Mouse (Mus musculus): ENCODE results near the gene S100pbp. TPM values are rescaled to one million over a fixed set of nuclear protein-coding genes. Genes with fewer than 3 reads are reported as not detected.
A peak's percentile ranks its signal among the peaks of the same experiment; 100 is the strongest.

The S100pbp gene
- polyA plus RNA-seq, 1 experiment from 2014 or later: 7.3 TPM

DNA sequence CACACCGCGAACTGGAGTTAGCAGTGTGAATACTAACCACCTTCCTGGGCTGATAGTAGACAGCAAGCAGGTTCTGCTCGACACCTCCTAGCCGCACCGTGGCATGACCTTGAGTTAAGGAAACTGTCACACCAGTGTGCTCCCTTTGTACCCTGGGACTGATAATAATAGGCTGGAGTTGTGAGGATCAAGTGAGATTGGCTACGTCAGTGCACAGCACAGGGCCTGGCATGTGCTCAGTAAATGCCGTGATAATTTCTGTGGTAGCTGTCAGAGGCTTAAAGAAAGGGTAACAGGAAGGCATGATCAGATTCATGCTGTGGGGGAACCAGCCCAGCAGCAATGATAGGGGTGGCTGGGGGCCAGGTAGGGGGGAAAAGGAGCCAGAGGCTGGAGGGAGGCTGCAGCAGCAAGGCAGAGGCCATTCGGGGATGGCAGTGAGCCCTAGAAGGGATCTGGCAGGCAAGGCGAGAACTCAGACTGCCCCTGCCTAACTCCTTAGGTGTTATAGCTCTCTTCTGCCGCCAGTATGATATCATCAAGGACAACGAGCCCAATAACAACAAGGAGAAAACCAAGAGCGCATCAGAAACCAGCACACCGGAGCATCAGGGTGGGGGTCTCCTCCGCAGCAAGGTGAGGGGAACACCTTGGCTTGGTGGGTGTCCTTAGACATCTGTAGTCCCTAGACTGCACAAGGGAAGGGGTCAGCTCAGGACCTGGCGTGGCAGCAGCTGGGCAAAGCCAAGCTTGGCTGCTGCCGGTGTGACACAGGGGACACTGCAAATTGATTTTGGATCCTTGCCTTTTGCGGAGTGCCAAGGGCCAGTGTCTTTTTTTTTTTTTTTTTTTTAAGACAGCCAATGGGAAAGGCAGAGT lies 47.7 kb downstream of the S100pbp start:
- TF ChIP-seq EP300 (IDR thresholded peaks at IDR 0.05) (no peak), CTCF (IDR thresholded peaks at IDR 0.05) (no peak)
- Histone ChIP-seq H3K4me2 (replicated peaks; ENCODE audit: low read depth, low read length) (no peak overlapping the region), H3K36me3 (ENCODE audit: insufficient read depth, low read length) (no peaks in the 10 kb centered on the region), H3K4me1 (ENCODE audit: insufficient read depth, low read depth, low read length) (0 out of 2 replicates have a peak, but pooled peaks cover 6% of the 10 kb centered on the region), H3K9ac (replicated peaks; ENCODE audit: low read depth) (no peak overlapping the region), H3K9me3 (ENCODE audit: low read length) (no peaks in the 10 kb centered on the region), H3K27ac (ENCODE audit: low read length) (no peak overlapping the region), H3K4me3 (ENCODE audit: low read depth, low read length) (no peak overlapping the region), H3K27me3 (replicated peaks; ENCODE audit: insufficient read depth, low read length) (peaks cover 9% of the 10 kb centered on the region; the same call in 1 of the 2 replicates)
- DNase-seq (ENCODE audit: low spot score): no peak
- 73% methylated on average over 17 of the region's 17 CpGs for WGBS
- no peak; the same call in 1 of the 2 replicates for ATAC-seq

DNA sequence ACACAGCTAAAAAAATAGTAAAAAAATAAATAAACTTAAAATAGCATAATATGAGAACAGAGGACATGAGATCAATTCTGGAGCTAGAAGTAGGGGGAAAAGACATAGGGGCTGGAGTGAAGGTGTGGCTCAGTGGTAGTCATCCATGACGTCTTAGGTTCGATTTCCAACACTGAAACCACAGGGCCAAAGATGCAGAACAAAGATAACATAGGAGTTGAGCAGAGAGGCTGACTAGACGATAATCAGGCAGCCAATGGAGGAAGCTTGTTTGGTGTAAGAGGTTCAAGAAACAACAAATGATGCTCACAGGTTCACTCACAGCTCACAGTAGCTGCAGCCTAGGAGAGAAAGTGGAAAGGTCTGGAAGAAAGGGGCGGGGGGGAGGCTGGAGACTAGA lies 48.7 kb downstream of the S100pbp start:
- TF ChIP-seq CTCF (IDR thresholded peaks at IDR 0.05): no peak
- no peak for TF ChIP-seq EP300 (IDR thresholded peaks at IDR 0.05)
- H3K27me3 ChIP-seq (replicated peaks; ENCODE audit: insufficient read depth, low read length): peaks cover 9% of the 10 kb centered on the region; the same call in 1 of the 2 replicates
- 0 out of 2 replicates have a peak, but pooled peaks cover 9% of the 10 kb centered on the region for H3K4me1 ChIP-seq (ENCODE audit: insufficient read depth, low read depth, low read length)
- ATAC-seq (no peak), DNase-seq (ENCODE audit: low spot score) (no peak)
- no peak overlapping the region for H3K9ac ChIP-seq (replicated peaks; ENCODE audit: low read depth)
- H3K9me3 ChIP-seq (ENCODE audit: low read length): no peaks in the 10 kb centered on the region
- 68% methylated on average over 4 of the region's 4 CpGs for WGBS
- H3K27ac ChIP-seq (ENCODE audit: low read length): no peak overlapping the region
- no peak overlapping the region for H3K4me3 ChIP-seq (ENCODE audit: low read depth, low read length)
- H3K4me2 ChIP-seq (replicated peaks; ENCODE audit: low read depth, low read length): no peak overlapping the region
- H3K36me3 ChIP-seq (ENCODE audit: insufficient read depth, low read length): no peaks in the 10 kb centered on the region

DNA sequence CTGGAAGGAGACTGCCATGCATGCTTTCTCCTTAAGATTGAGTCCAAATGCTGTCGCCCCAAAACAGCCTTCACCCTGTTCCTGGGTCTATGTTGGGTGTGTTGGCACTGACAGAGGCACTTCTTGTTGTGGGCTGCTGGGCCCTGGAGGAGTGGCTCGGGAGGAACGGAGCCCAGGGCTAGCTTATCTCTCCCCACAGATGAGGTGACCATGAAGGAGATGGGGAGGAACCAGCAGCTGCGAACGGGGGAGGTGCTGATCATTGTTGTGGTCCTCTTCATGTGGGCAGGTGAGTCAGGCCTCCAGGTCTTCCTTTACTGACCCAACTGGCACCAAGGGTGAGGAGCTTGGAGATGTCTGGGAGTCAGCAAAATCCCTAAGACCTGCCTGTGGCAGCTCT lies 49.9 kb downstream of the S100pbp start:
- Histone ChIP-seq H3K9me3 (ENCODE audit: low read length) (no peaks in the 10 kb centered on the region), H3K27me3 (replicated peaks; ENCODE audit: insufficient read depth, low read length) (peaks cover 15% of the 10 kb centered on the region; the same call in 1 of the 2 replicates), H3K4me3 (ENCODE audit: low read depth, low read length) (no peak overlapping the region), H3K9ac (replicated peaks; ENCODE audit: low read depth) (no peak overlapping the region), H3K27ac (ENCODE audit: low read length) (no peak overlapping the region), H3K4me1 (ENCODE audit: insufficient read depth, low read depth, low read length) (0 out of 2 replicates have a peak, but pooled peaks cover 9% of the 10 kb centered on the region), H3K4me2 (replicated peaks; ENCODE audit: low read depth, low read length) (no peak overlapping the region), H3K36me3 (ENCODE audit: insufficient read depth, low read length) (no peaks in the 10 kb centered on the region)
- no peak for ATAC-seq
- no peak for DNase-seq (ENCODE audit: low spot score)
- WGBS: 81% methylated on average over 5 of the region's 5 CpGs
- TF ChIP-seq CTCF (IDR thresholded peaks at IDR 0.05) (no peak), EP300 (IDR thresholded peaks at IDR 0.05) (no peak)

DNA sequence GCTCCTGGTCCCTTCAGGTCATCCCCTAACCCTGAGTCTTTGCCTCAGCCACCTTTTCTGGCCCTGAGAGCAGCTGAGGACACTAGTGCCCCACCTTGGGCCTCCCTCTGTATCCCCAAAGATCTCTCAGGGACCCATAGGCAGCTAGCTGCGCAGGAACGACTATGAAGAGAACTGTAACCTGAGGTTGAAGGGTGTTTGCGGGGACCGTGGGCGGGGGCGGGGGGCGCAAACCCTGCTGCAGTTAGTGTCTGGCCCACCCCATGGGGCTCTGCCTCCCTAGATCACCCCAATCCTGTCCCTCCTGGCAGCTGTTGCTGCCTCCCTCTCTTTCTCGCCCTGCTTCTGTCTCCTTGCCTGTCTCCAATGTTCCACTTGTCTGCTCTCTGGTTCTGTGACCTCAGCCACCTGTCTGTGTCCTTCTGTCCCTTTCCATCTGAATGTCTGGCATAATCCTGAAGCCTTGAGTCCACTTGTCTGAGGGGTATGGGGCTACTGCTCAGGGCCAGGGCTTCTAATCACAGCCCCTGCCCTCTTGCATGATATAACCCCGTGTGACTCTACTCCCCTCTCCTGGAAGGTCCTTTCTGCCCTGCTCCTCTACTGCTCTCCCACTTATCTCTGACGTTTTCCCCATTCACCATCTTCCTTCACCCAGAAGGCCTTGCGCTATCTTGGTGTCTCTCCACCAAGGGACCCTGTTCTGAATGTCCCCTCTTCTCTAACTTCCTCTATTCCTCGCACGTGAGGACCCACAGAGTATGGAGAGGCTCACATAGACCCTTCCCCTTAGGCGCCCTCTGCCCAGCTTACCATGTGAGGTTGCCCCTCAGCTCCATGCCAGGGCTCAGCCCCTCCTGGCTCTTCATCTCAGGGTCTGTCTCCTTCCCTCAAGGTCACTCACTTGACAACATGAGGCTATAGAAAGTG lies 51.9 kb downstream of the S100pbp start:
- Histone ChIP-seq H3K4me3 (ENCODE audit: low read depth, low read length) (peak overlapping the region; percentile 49), H3K4me1 (ENCODE audit: insufficient read depth, low read depth, low read length) (0 out of 2 replicates have a peak, but pooled peaks cover 9% of the 10 kb centered on the region), H3K27ac (ENCODE audit: low read length) (no peak overlapping the region), H3K9ac (replicated peaks; ENCODE audit: low read depth) (no peak overlapping the region), H3K27me3 (replicated peaks; ENCODE audit: insufficient read depth, low read length) (peaks cover 15% of the 10 kb centered on the region; the same call in 1 of the 2 replicates), H3K36me3 (ENCODE audit: insufficient read depth, low read length) (no peaks in the 10 kb centered on the region), H3K4me2 (replicated peaks; ENCODE audit: low read depth, low read length) (peak overlapping the region; percentile 89), H3K9me3 (ENCODE audit: low read length) (no peaks in the 10 kb centered on the region)
- ATAC-seq (no peak), DNase-seq (ENCODE audit: low spot score) (no peak)
- TF ChIP-seq CTCF (IDR thresholded peaks at IDR 0.05) (no peak), EP300 (IDR thresholded peaks at IDR 0.05) (no peak)
- WGBS: 52% methylated on average over 14 of the region's 14 CpGs

DNA sequence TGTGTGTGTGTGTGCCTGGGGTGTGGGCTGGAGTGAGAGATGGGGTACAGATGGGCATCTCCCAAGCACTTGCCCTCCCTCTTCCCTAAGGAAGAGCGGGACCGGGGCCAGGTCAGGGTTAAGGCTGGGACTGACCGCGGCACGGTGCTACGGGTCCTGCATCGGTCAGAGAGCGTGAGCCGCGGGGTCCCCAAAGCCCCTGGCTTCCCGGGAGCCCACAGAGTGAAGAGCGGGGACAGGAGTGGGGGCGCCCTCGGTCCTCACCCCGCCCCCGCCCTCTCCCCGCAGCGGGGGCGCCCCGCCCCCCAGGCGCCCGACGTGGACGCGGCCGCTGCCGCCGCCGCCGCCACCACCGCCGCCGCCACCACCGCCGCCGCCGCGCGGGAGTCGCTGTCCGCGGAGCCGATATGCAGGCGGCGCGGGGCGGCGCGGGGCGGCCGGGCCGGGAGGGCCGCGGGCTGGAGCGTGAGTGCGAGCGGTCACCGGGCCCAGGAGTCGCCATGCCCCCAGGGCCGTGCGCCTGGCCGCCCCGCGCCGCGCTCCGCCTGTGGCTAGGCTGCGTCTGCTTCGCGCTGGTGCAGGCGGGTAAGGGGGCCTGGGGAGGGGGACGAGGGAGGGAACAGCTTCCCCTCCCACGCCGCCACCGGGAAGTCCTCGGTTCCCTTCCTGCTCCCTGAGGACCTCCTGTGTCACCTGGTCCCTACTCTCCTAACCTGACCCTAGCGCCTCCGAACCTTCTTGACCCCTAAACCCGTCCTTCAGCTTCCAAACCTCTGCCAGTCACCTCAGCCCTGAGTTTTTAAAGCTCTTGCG lies 52.7 kb downstream of the S100pbp start, which contains the start of gene Fndc5:
Gene Fndc5, plus strand, starts transcription at position 421 of the 813 bp plus-strand sequence.
- DNase-seq (ENCODE audit: low spot score) (no peak), ATAC-seq (peak; percentile 42)
- H3K4me3 ChIP-seq (ENCODE audit: low read depth, low read length): peak within 1 kb of the TSS; percentile 49
- H3K27ac ChIP-seq (ENCODE audit: low read length): no peak within 1 kb of the TSS
- no peaks in the 10 kb centered on the region for H3K36me3 ChIP-seq (ENCODE audit: insufficient read depth, low read length)
- under 1% methylated on average over 34 of the region's 80 CpGs for WGBS
- H3K4me2 ChIP-seq (replicated peaks; ENCODE audit: low read depth, low read length): peak within 1 kb of the TSS; percentile 89
- TF ChIP-seq CTCF (IDR thresholded peaks at IDR 0.05) (no peak), EP300 (IDR thresholded peaks at IDR 0.05) (no peak)
- peak within 1 kb of the TSS; percentile 29; the same call in 1 of the 2 replicates for H3K9ac ChIP-seq (replicated peaks; ENCODE audit: low read depth)
- peaks cover 15% of the 10 kb centered on the region; the same call in 1 of the 2 replicates for H3K27me3 ChIP-seq (replicated peaks; ENCODE audit: insufficient read depth, low read length)
- no peaks in the 10 kb centered on the region for H3K9me3 ChIP-seq (ENCODE audit: low read length)
- H3K4me1 ChIP-seq (ENCODE audit: insufficient read depth, low read depth, low read length): 0 out of 2 replicates have a peak, but pooled peaks cover 9% of the 10 kb centered on the region

Measured in lung, postnatal 0 days (tissue).